Mouse (Mus musculus) hindbrain, embryonic 14.5 days (tissue): ENCODE data around the gene Cdkal1. TPM values are rescaled to one million over a fixed set of nuclear protein-coding genes. Genes with fewer than 3 reads are reported as not detected.

Source experiments
- ATAC-seq: fragments of 200-750 bp; cut with Nextera tagmentation; 2 replicates; pipeline ENCODE4 v1.8.0; 2017; ENCODE audit warnings: moderate number of reproducible peaks, mild to moderate bottlenecking, moderate TSS enrichment, moderate library complexity; ENCODE audit not compliant: low FRiP score
- DNase-seq: peaks from one replicate; pipeline ENCODE4 v3.0.0-alpha.2; 2015; ENCODE audit warnings: low spot score
- H3K27ac ChIP-seq: fragments of 300-500 bp; sonication (generic); 2 replicates; pipeline ENCODE4 v1.5.1; 2014; ENCODE audit warnings: mild to moderate bottlenecking, moderate library complexity
- H3K27me3 ChIP-seq: fragments of 300-500 bp; sonication (generic); 2 replicates; pipeline ENCODE4 v1.6.1; 2014; ENCODE audit warnings: mild to moderate bottlenecking, low read length, mixed read lengths; ENCODE audit not compliant: control insufficient read depth, insufficient read depth
- H3K36me3 ChIP-seq: fragments of 300-500 bp; sonication (generic); replicated peaks from 2 replicates; pipeline ENCODE4 v1.6.1; 2014; ENCODE audit not compliant: control insufficient read depth, insufficient read depth
- H3K4me1 ChIP-seq: fragments of 300-500 bp; sonication (generic); replicated peaks from 2 replicates; pipeline ENCODE4 v1.6.1; 2014; ENCODE audit warnings: antibody characterized with exemption, low read length, mixed read lengths; ENCODE audit not compliant: control insufficient read depth, insufficient read depth
- H3K4me2 ChIP-seq: fragments of 300-500 bp; sonication (generic); replicated peaks from 2 replicates; pipeline ENCODE4 v1.6.1; 2014; ENCODE audit warnings: mild to moderate bottlenecking, moderate library complexity
- H3K4me3 ChIP-seq: fragments of 300-500 bp; sonication (generic); replicated peaks from 2 replicates; pipeline ENCODE4 v1.5.1; 2014; ENCODE audit warnings: mild to moderate bottlenecking, low read length
- H3K9ac ChIP-seq: fragments of 300-500 bp; sonication (generic); 2 replicates; pipeline ENCODE4 v1.6.1; 2014
- H3K9me3 ChIP-seq: fragments of 300-500 bp; sonication (generic); 2 replicates; pipeline ENCODE4 v1.6.1; 2016; ENCODE audit warnings: low read length; ENCODE audit not compliant: control insufficient read depth
- WGBS: fragments of 180-500 bp; shearing (Covaris S2); extraction: QIAGEN DNeasy Blood & Tissue Kit; methylation state at CpG from one replicate; pipeline ENCODE4 v1.1.7; 2014; 5-methylcytosine and 5-hydroxymethylcytosine counted together
- polyA plus RNA-seq: library from polyadenylated mRNA; unstranded; fragments of >200 nt; fragmentation: Nextera tagmentation; extraction: Ambion mirVana; gene quantifications from 2 replicates; pipeline ENCODE4 v1.2.1, GENCODE M21; 2014

The Cdkal1 gene
- polyA plus RNA-seq, 1 experiment from 2014 or later: 19.4 TPM

DNA sequence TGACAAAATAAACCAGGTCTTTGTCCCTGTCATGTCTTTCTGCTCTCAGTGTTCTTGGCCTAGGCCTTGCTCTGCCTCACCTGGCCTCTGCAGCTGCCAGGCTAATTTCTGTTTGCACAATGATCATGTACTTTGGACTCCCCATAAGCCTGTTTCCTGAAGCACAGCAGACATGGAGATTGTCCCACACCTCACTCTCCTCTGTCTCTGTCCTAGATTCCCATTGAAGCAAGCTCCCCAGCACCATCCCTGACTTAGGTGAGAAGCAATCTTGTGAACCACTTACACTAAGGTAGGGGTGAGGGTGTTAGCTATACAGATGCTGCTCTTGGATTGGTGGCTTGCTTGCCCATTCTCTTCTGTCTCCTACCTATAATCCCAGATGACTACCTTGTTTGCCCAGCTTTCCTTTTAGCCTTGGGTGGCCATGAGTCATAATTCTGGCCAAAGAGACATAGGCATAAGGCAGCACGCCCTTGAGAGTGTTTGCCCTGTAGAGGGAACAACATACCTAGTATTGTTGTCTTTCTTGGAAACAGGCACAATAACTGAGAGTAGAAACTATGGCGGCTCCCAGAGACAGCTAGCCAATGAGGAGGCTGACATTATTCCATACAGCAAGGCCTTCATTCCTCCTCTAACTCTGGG, 692.5 kb downstream of the Cdkal1 start:
- H3K4me3 ChIP-seq: no peak overlapping the region
- WGBS: 94% methylated on average over 2 of the region's 2 CpGs

DNA sequence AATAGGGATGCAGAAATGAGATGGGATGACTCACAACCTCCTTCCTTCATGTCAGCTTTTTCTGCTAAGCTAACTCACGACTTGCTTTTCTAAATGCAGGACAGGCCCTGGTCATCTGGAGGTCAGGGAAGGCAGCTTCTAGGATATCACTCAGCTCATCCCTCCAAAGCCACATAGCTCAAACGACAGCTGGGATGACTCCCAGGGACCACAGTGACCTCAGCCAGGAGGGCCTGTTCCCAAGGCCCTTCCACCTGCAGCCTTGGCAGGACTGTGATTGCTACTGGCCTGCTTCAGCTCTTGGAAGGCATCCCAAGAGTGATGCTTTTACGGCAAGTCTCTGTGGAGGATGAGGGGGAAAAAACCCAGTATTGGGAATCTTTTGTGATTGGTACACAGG, 693.0 kb downstream of the Cdkal1 start:
- no peak for DNase-seq
- 69% methylated on average over 3 of the region's 3 CpGs for WGBS
- no peaks in the 10 kb centered on the region for H3K27me3 ChIP-seq

More for the DNA sequence above, 692.5 kb downstream of the Cdkal1 start:
- Histone ChIP-seq H3K4me1 (no peaks in the 10 kb centered on the region), H3K27ac (no peak overlapping the region), H3K27me3 (no peaks in the 10 kb centered on the region), H3K9me3 (no peaks in the 10 kb centered on the region), H3K9ac (no peak overlapping the region), H3K4me2 (no peak overlapping the region), H3K36me3 (no peaks in the 10 kb centered on the region)
- ATAC-seq (no peak), DNase-seq (no peak)

DNA sequence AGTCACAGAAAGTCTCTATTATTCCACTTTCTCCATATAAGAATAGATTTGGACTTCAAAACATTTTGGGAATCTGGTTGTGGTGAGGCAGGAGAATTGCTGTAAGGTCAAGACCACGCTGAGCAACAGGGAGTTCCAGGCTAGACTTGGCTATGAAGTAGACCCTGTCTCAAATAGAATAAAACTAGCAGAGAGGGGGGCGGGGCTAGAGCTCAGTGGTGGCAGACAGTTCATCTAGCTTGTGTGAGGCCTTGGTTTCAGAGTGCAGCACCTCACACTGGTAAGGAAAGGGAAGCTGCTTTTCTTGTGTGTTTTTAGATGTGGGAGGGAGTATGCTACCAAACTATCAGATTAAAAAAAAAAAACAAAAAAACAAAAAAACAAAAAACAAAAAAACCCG, 694.0 kb downstream of the Cdkal1 start:
- ATAC-seq (no peak), DNase-seq (no peak)
- Histone ChIP-seq H3K9me3 (no peaks in the 10 kb centered on the region), H3K36me3 (no peaks in the 10 kb centered on the region), H3K27me3 (no peaks in the 10 kb centered on the region), H3K4me2 (no peak overlapping the region), H3K9ac (no peak overlapping the region), H3K4me1 (no peaks in the 10 kb centered on the region), H3K27ac (no peak overlapping the region), H3K4me3 (no peak overlapping the region)
- WGBS: 88% methylated on average over 3 of the region's 3 CpGs

More for the DNA sequence above, 693.0 kb downstream of the Cdkal1 start:
- H3K9me3 ChIP-seq: no peaks in the 10 kb centered on the region
- no peaks in the 10 kb centered on the region for H3K36me3 ChIP-seq
- no peak overlapping the region for H3K9ac ChIP-seq
- no peaks in the 10 kb centered on the region for H3K4me1 ChIP-seq
- H3K27ac ChIP-seq: no peak overlapping the region
- no peak overlapping the region for H3K4me3 ChIP-seq
- no peak overlapping the region for H3K4me2 ChIP-seq
- no peak for ATAC-seq

DNA sequence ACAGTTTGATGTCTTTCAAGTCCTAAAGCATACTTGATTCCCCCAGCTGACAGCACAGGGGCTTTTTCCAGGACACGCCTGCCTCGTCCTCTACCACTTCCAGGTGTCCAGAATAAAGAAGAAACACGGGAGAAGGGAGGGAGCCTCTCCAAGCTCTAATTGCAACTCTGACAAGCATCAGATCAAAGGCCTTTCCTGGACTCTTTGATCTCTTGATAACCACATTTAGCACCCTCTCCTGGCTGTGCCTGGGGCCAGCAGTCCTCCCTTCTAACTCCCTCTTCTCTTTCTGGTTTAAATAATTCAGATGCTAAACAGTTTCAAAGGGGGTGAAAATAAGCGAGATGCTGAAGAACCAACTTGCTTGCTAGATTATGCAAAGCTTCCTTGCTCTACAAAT, 698.8 kb downstream of the Cdkal1 start:
- ATAC-seq (no peak), DNase-seq (no peak)
- Histone ChIP-seq H3K9me3 (no peaks in the 10 kb centered on the region), H3K4me3 (no peak overlapping the region), H3K4me2 (no peak overlapping the region), H3K36me3 (no peaks in the 10 kb centered on the region), H3K27me3 (no peaks in the 10 kb centered on the region), H3K4me1 (no peaks in the 10 kb centered on the region), H3K27ac (no peak overlapping the region), H3K9ac (no peak overlapping the region)
- 32% methylated on average over 4 of the region's 4 CpGs for WGBS

DNA sequence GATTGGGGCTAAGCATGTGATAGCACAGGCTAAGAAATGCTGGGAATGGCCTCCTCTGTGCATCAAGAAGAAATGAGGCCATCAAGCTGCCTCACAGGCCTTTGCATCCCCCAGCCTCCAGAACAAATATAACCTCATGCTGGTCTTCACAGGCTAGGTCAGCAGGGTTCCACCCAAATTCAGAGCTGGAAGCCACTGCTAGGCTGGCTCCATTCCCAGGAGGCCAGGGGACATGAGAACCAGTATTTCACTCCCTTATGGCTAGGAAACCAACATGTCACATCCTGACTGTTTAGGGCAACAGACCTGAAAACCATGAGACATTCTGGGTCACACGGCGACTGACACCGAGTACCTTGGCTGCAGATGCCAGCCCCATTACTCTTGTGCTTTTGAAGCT, 700.2 kb downstream of the Cdkal1 start:
- no peak overlapping the region for H3K9ac ChIP-seq
- H3K9me3 ChIP-seq: no peaks in the 10 kb centered on the region
- no peaks in the 10 kb centered on the region for H3K27me3 ChIP-seq
- DNase-seq: no peak
- no peaks in the 10 kb centered on the region for H3K36me3 ChIP-seq
- H3K4me1 ChIP-seq: no peaks in the 10 kb centered on the region
- no peak overlapping the region for H3K27ac ChIP-seq
- ATAC-seq: no peak
- H3K4me2 ChIP-seq: no peak overlapping the region
- H3K4me3 ChIP-seq: no peak overlapping the region
- WGBS: 80% methylated on average over 3 of the region's 3 CpGs

DNA sequence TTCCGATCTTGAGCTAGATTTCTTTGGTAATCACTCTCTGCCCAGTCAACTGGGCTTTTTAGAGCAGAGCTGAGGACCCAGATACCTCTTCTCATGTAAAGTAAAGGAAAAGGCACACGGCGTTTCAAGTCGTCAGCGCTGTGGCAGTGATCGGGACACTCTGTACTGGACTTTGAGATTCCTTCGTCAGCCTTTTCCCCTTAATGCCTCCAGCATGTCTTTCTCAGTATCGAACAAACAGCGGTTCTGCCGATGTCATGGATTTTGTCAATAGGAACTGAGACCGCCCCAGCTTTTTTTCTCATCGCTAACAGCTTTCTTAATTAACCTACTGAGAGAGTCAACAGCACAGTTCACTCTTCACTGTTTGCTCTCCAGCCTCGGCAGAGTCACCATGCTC, 705.4 kb downstream of the Cdkal1 start:
- WGBS: 79% methylated on average over 13 of the region's 13 CpGs
- H3K4me1 ChIP-seq: no peaks in the 10 kb centered on the region
- DNase-seq (no peak), ATAC-seq (no peak)
- no peaks in the 10 kb centered on the region for H3K36me3 ChIP-seq
- H3K4me3 ChIP-seq: no peak overlapping the region
- H3K27ac ChIP-seq: no peak overlapping the region
- H3K9ac ChIP-seq: no peak overlapping the region
- H3K4me2 ChIP-seq: no peak overlapping the region
- no peaks in the 10 kb centered on the region for H3K27me3 ChIP-seq
- no peaks in the 10 kb centered on the region for H3K9me3 ChIP-seq

DNA sequence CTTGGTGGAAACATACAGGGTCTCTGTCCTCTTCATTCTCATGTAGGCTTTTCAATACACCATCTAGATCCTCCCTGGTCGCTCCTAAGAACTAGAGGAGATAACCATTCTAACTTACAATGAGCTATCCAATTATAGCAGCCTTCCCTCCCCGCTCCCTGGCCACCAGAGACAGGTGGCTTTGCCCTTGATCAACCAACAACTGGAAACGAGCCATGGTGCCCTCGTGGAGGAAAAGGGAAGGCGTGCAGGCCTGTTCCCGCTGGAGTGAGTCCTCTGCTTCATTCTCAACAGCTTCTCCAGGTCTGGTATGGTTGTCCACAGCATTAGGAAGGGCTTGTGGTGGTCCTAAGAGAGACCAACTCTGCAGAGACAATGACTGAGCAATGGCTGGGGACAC, 706.1 kb downstream of the Cdkal1 start:
- H3K4me3 ChIP-seq: no peak overlapping the region
- no peaks in the 10 kb centered on the region for H3K4me1 ChIP-seq
- no peaks in the 10 kb centered on the region for H3K27me3 ChIP-seq
- H3K36me3 ChIP-seq: no peaks in the 10 kb centered on the region
- 93% methylated on average over 6 of the region's 6 CpGs for WGBS
- ATAC-seq (no peak), DNase-seq (no peak)
- no peak overlapping the region for H3K27ac ChIP-seq
- H3K4me2 ChIP-seq: no peak overlapping the region
- H3K9ac ChIP-seq: no peak overlapping the region
- H3K9me3 ChIP-seq: no peaks in the 10 kb centered on the region

DNA sequence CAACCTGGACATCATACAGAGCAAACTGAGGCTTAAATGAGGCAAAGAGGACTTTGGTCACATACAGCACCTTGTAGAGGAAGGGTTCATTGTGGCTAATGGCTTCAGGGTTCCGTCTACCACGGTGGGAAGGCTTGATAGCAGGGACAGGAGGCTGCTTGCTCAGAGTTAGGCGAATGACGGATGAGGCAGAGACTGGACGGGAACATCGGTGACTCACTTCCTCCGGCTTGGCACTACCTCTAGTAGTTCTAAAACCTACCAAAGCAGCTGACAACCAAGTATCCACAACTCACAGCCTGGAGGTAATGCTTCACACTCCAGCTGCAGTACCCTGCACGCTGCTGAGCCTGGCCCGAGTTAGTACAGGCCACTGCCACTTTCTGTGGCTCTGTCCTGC, 706.9 kb downstream of the Cdkal1 start:
- Histone ChIP-seq H3K9ac (no peak overlapping the region), H3K4me2 (no peak overlapping the region), H3K27me3 (no peaks in the 10 kb centered on the region), H3K36me3 (no peaks in the 10 kb centered on the region), H3K4me1 (no peaks in the 10 kb centered on the region), H3K9me3 (no peaks in the 10 kb centered on the region), H3K27ac (no peak overlapping the region), H3K4me3 (no peak overlapping the region)
- ATAC-seq: no peak
- 95% methylated on average over 9 of the region's 9 CpGs for WGBS
- DNase-seq: no peak
